Mouse (Mus musculus): ENCODE measurements at regions not wholly inside any gene's neighbourhood (a gene's known extent, or its start where the extent isn't known, plus 50 kb on each side); places are given as distances from the start of the nearest gene placed in this dataset.
"Not testable (repeated sequence)": the region's sequence is repeated elsewhere in the genome, so short reads cannot be mapped to it uniquely, and the experiment has no call there.

DNA sequence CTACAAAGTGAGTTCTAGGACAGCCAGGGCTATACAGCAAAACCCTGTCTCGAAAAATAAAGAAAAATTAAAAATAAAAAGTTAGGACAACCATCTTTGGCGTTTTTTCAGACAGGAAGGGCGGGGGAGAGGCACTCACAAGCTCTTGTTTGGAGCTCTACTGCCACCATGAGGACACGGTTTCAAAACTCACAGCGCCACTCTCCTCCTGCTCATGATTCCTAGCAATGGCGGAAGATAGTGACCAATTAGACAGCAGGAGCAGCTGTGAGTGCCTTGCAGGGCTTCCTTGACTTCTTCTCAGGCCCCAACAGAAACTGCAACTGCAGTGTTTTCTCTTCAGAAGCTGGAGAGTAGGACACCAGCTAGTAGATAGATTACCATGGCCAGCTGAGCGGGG, 151.9 kb upstream of the Olfr1324 start:
- peak in 1 of 2 experiments; percentile 80 for DNase-seq

GRCm38 (mm10) chrX:50576824-50577223, 148.5 kb upstream of the Olfr1324 start:
- WGBS, result 55% methylated on average over 7 of the region's 7 CpGs
- DNase-seq, result peak in 1 of 2 experiments; percentile 89
- Histone ChIP-seq H3K27ac (peak overlapping the region; percentile 41), H3K9ac (ENCODE audit: low read depth, low read length) (no peak overlapping the region), H3K79me2 (replicated peaks; ENCODE audit: control insufficient read depth, insufficient read depth, low read length) (no peaks in the 10 kb centered on the region), H3K4me1 (ENCODE audit: control insufficient read depth, insufficient read depth, low read length) (no peaks in the 10 kb centered on the region), H3K27me3 (ENCODE audit: control insufficient read depth, insufficient read depth, low read length) (no peaks in the 10 kb centered on the region), H3K4me3 (peak overlapping the region; percentile 35), H3K36me3 (ENCODE audit: control insufficient read depth, insufficient read depth, low read length) (no peaks in the 10 kb centered on the region)
- intact Hi-C loops (cut with DNase I), result no loop called here
- TF ChIP-seq CTCF (IDR thresholded peaks at IDR 0.05), result peak; percentile 78
- TF ChIP-seq POLR2A (IDR thresholded peaks at IDR 0.05; ENCODE audit: insufficient read depth, low read depth, low read length), result no peak

More for the DNA sequence above, 151.9 kb upstream of the Olfr1324 start:
- no peaks in the 10 kb centered on the region for H3K4me1 ChIP-seq (ENCODE audit: control insufficient read depth, insufficient read depth, low read length)
- peak overlapping the region; percentile 65 for H3K27ac ChIP-seq
- no peaks in the 10 kb centered on the region for H3K27me3 ChIP-seq (ENCODE audit: control insufficient read depth, insufficient read depth, low read length)
- no peaks in the 10 kb centered on the region for H3K36me3 ChIP-seq (ENCODE audit: control insufficient read depth, insufficient read depth, low read length)
- intact Hi-C loops (cut with DNase I), result loop anchor here (2.0 kb wide), 1 partner anchor 21 kb away; no protein-coding TSS in a partner anchor
- WGBS, result 62% methylated on average over 7 of the region's 7 CpGs
- TF ChIP-seq CTCF (IDR thresholded peaks at IDR 0.05) (peak; percentile 75), EP300 (IDR thresholded peaks at IDR 0.05; ENCODE audit: insufficient read depth, low read depth, low read length) (no peak)
- H3K4me3 ChIP-seq, result peak overlapping the region; percentile 35
- no peak overlapping the region for H3K9ac ChIP-seq (ENCODE audit: low read depth, low read length)
- no peaks in the 10 kb centered on the region for H3K79me2 ChIP-seq (replicated peaks; ENCODE audit: control insufficient read depth, insufficient read depth, low read length)

DNA sequence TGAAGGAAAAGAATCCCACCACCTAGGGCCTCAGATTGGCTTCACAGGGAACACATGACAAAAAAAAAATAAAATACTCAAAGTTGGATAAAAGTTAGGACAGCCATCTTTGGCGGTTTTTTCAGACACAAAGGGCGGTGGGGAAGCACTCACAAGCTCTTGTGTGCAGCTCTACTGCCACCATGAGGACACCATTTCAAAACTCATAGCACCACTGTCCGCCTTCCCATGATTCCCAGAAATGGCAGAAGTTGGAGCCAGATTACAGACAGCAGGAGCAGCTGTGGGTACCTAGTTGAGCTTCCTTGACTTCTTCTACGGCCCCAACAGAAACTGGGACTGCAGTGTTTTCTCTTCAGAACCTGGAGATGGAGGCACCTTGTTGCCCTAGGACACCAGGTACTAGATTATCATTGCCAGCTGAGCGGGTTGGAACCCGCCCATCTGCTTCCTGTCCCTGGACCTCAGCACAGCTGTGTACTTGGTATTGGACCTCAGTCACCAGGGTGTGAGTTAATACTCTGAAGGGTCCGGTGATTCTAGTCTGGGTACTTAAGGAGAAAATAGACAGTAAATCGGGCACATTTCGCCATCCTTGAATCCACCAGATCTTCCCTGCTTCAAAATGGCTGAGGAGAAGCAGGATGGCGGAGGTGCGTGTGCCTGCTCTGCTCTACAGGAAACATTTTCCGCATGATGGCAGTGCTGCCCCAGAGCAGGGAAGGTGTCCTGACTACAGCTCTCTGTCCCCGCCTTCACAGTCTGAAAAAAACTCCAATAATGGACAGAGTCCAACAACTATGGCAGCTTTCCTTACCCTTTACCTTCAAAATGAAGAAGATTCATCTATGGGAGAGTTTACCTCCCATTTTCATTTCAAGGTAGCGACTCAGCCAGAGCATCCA, 144.1 kb upstream of the Olfr1324 start:
- Histone ChIP-seq H3K27ac (peak overlapping the region; percentile 61), H3K4me3 (peak overlapping the region; percentile 38)
- WGBS, result 60% methylated on average over 14 of the region's 14 CpGs
- H3K27me3 ChIP-seq (ENCODE audit: control insufficient read depth, insufficient read depth, low read length); H3K4me1 ChIP-seq (ENCODE audit: control insufficient read depth, insufficient read depth, low read length); intact Hi-C loops (cut with DNase I); H3K36me3 ChIP-seq (ENCODE audit: control insufficient read depth, insufficient read depth, low read length); H3K9ac ChIP-seq (ENCODE audit: low read depth, low read length); H3K79me2 ChIP-seq (replicated peaks; ENCODE audit: control insufficient read depth, insufficient read depth, low read length): not testable (repeated sequence)
- DNase-seq, result peak in 1 of 2 experiments; percentile 84
- peak; percentile 63 for TF ChIP-seq CTCF (IDR thresholded peaks at IDR 0.05)

- WGBS, result 61% methylated on average over 6 of the region's 6 CpGs
- Histone ChIP-seq H3K79me2 (replicated peaks; ENCODE audit: control insufficient read depth, insufficient read depth, low read length) (no peaks in the 10 kb centered on the region), H3K4me3 (no peak overlapping the region), H3K27me3 (ENCODE audit: control insufficient read depth, insufficient read depth, low read length) (no peaks in the 10 kb centered on the region), H3K27ac (no peak overlapping the region), H3K36me3 (ENCODE audit: control insufficient read depth, insufficient read depth, low read length) (no peaks in the 10 kb centered on the region), H3K9ac (ENCODE audit: low read depth, low read length) (no peak overlapping the region), H3K4me1 (ENCODE audit: control insufficient read depth, insufficient read depth, low read length) (no peaks in the 10 kb centered on the region)
- TF ChIP-seq POLR2A (IDR thresholded peaks at IDR 0.05; ENCODE audit: insufficient read depth, low read depth, low read length), result no peak
- no peak for TF ChIP-seq EP300 (IDR thresholded peaks at IDR 0.05; ENCODE audit: insufficient read depth, low read depth, low read length)
- peak; percentile 70 for TF ChIP-seq CTCF (IDR thresholded peaks at IDR 0.05)
- intact Hi-C loops (cut with DNase I), result no loop called here
- peak in 1 of 2 experiments; percentile 79 for DNase-seq
These were observed 140.8 kb upstream of the Olfr1324 start for GRCm38 (mm10) chrX:50569087-50569486.

GRCm38 (mm10) chrX:50566345-50566744, 138.0 kb upstream of the Olfr1324 start:
- Histone ChIP-seq H3K27me3 (ENCODE audit: control insufficient read depth, insufficient read depth, low read length) (no peaks in the 10 kb centered on the region), H3K4me1 (ENCODE audit: control insufficient read depth, insufficient read depth, low read length) (no peaks in the 10 kb centered on the region), H3K9ac (ENCODE audit: low read depth, low read length) (no peak overlapping the region), H3K4me3 (peak overlapping the region; percentile 45), H3K36me3 (ENCODE audit: control insufficient read depth, insufficient read depth, low read length) (no peaks in the 10 kb centered on the region), H3K27ac (peak overlapping the region; percentile 64), H3K79me2 (replicated peaks; ENCODE audit: control insufficient read depth, insufficient read depth, low read length) (no peaks in the 10 kb centered on the region)
- intact Hi-C loops (cut with DNase I), result no loop called here
- WGBS, result 66% methylated on average over 5 of the region's 5 CpGs
- peak in 1 of 2 experiments; percentile 91 for DNase-seq
- TF ChIP-seq CTCF (IDR thresholded peaks at IDR 0.05) (peak; percentile 80), EP300 (IDR thresholded peaks at IDR 0.05; ENCODE audit: insufficient read depth, low read depth, low read length) (no peak)

GRCm38 (mm10) chrX:50565031-50565430, 136.7 kb upstream of the Olfr1324 start:
- H3K4me3 ChIP-seq; H3K36me3 ChIP-seq (ENCODE audit: control insufficient read depth, insufficient read depth, low read length); H3K79me2 ChIP-seq (replicated peaks; ENCODE audit: control insufficient read depth, insufficient read depth, low read length); H3K9ac ChIP-seq (ENCODE audit: low read depth, low read length); H3K27ac ChIP-seq; H3K4me1 ChIP-seq (ENCODE audit: control insufficient read depth, insufficient read depth, low read length); DNase-seq; H3K27me3 ChIP-seq (ENCODE audit: control insufficient read depth, insufficient read depth, low read length); intact Hi-C loops (cut with DNase I): not testable (repeated sequence)
- WGBS, result 79% methylated on average over 5 of the region's 5 CpGs
